Mouse (Mus musculus) liver, postnatal 0 days (tissue): ENCODE results near the gene Oasl1. TPM values are rescaled to one million over a fixed set of nuclear protein-coding genes. Genes with fewer than 3 reads are reported as not detected.
"Not testable (repeated sequence)": the region's sequence is repeated elsewhere in the genome, so short reads cannot be mapped to it uniquely, and the experiment has no call there.

Experiments
- ATAC-seq: fragments of 200-750 bp; cut with Nextera tagmentation; 2 replicates; pipeline ENCODE4 v1.8.0; 2017; ENCODE audit warnings: mild to moderate bottlenecking, moderate library complexity
- DNase-seq: peaks from one replicate; pipeline ENCODE4 v3.0.0-alpha.2; 2016
- H3K27ac ChIP-seq: fragments of 300-500 bp; sonication (generic); 2 replicates; pipeline ENCODE4 v1.5.1; 2014; ENCODE audit warnings: antibody characterized with exemption, moderate library complexity, mild to moderate bottlenecking, low read depth
- H3K27me3 ChIP-seq: fragments of 300-500 bp; sonication (generic); 2 replicates; pipeline ENCODE4 v1.6.1; 2014; ENCODE audit warnings: low read length, control low read depth, mixed read lengths; ENCODE audit not compliant: insufficient read depth
- H3K36me3 ChIP-seq: fragments of 300-500 bp; sonication (generic); replicated peaks from 2 replicates; pipeline ENCODE4 v1.6.1; 2014; ENCODE audit warnings: mild to moderate bottlenecking, control low read depth, low read length, moderate library complexity, mixed read lengths; ENCODE audit not compliant: insufficient read depth
- H3K4me1 ChIP-seq: fragments of 300-500 bp; sonication (generic); 2 replicates; pipeline ENCODE4 v1.6.1; 2014; ENCODE audit warnings: antibody characterized with exemption, mild to moderate bottlenecking, control low read depth; ENCODE audit not compliant: insufficient read depth
- H3K4me2 ChIP-seq: fragments of 300-500 bp; sonication (generic); 2 replicates; pipeline ENCODE4 v1.6.1; 2014; ENCODE audit warnings: low read depth, mild to moderate bottlenecking, low read length, moderate library complexity, mixed read lengths
- H3K4me3 ChIP-seq: fragments of 300-500 bp; sonication (generic); 2 replicates; pipeline ENCODE4 v1.5.1; 2014; ENCODE audit warnings: low read depth, low read length
- H3K9ac ChIP-seq: fragments of 300-500 bp; sonication (generic); replicated peaks from 2 replicates; pipeline ENCODE4 v1.6.1; 2014; ENCODE audit warnings: mild to moderate bottlenecking, moderate library complexity
- H3K9me3 ChIP-seq: fragments of 300-500 bp; sonication (generic); 2 replicates; pipeline ENCODE4 v1.6.1; 2016; ENCODE audit warnings: mild to moderate bottlenecking, control low read depth, low read length, mixed read lengths
- CTCF ChIP-seq: sonication (generic); IDR thresholded peaks from 2 replicates; pipeline ENCODE4 v1.5.1; 2016; ENCODE audit warnings: antibody characterized with exemption, low read depth
- EP300 ChIP-seq: IDR thresholded peaks from 2 replicates; pipeline ENCODE4 v1.6.1; 2016; ENCODE audit warnings: antibody characterized with exemption, low read depth, mild to moderate bottlenecking
- WGBS: fragments of 180-500 bp; shearing (Covaris S2); extraction: QIAGEN DNeasy Blood & Tissue Kit; methylation state at CpG from one replicate; pipeline ENCODE4 v1.1.7; 2014; ENCODE audit not compliant: insufficient replicate concordance; 5-methylcytosine and 5-hydroxymethylcytosine counted together
- polyA plus RNA-seq: library from polyadenylated mRNA; unstranded; fragments of >200 nt; fragmentation: Nextera tagmentation; extraction: Ambion mirVana; gene quantifications from 2 replicates; pipeline ENCODE4 v1.2.1, GENCODE M21; 2015

The Oasl1 gene
- polyA plus RNA-seq, 1 experiment from 2014 or later, result 2.2 TPM

GRCm38 (mm10) chr5:114935838-114936237, 12.8 kb downstream of the Oasl1 start:
- WGBS, result 44% methylated on average over 3 of the region's 3 CpGs

GRCm38 (mm10) chr5:114941138-114941537, 18.1 kb downstream of the Oasl1 start:
- not testable (repeated sequence) for H3K27me3 ChIP-seq

More at GRCm38 (mm10) chr5:114935838-114936237, 12.8 kb downstream of the Oasl1 start:
- H3K4me2 ChIP-seq, result no peak overlapping the region
- no peak overlapping the region for H3K9ac ChIP-seq
- H3K9me3 ChIP-seq, result no peaks in the 10 kb centered on the region
- no peak overlapping the region for H3K4me3 ChIP-seq
- DNase-seq (no peak), ATAC-seq (no peak)
- TF ChIP-seq EP300, result no peak
- no peaks in the 10 kb centered on the region for H3K27me3 ChIP-seq
- 0 out of 2 replicates have a peak, but pooled peaks cover 3% of the 10 kb centered on the region for H3K36me3 ChIP-seq
- no peak overlapping the region for H3K27ac ChIP-seq
- H3K4me1 ChIP-seq, result no peaks in the 10 kb centered on the region

GRCm38 (mm10) chr5:114942074-114942765, 19.2 kb downstream of the Oasl1 start, which contains the start of gene 2210016L21Rik:
Gene 2210016L21Rik, plus strand, starts transcription at chr5:114942158.
- H3K4me3 ChIP-seq, result peak within 1 kb of the TSS; percentile 84
- no peaks in the 10 kb centered on the region for H3K27me3 ChIP-seq
- peaks cover 13% of the 10 kb centered on the region for H3K36me3 ChIP-seq
- peak; percentile 87 for DNase-seq
- TF ChIP-seq CTCF (peak; percentile 39), EP300 (no peak)
- peak; percentile 94 for ATAC-seq
- H3K9me3 ChIP-seq, result no peaks in the 10 kb centered on the region
- peaks cover 7% of the 10 kb centered on the region; the same call in 1 of the 2 replicates for H3K4me1 ChIP-seq
- peak within 1 kb of the TSS; percentile 86 for H3K4me2 ChIP-seq
- WGBS, result 1% methylated on average over 39 of the region's 39 CpGs
- H3K9ac ChIP-seq, result peak within 1 kb of the TSS; percentile 88
- H3K27ac ChIP-seq, result peak within 1 kb of the TSS; percentile 77

More at GRCm38 (mm10) chr5:114941138-114941537, 18.1 kb downstream of the Oasl1 start:
- DNase-seq, H3K36me3 ChIP-seq, H3K9me3 ChIP-seq, H3K9ac ChIP-seq, H3K27ac ChIP-seq, ATAC-seq, H3K4me1 ChIP-seq: not testable (repeated sequence)
- 57% methylated on average over 3 of the region's 3 CpGs for WGBS
- TF ChIP-seq CTCF, result peak; percentile 36
- Histone ChIP-seq H3K4me2 (peak overlapping the region; percentile 86), H3K4me3 (0 out of 2 replicates have a peak overlapping the region, but pooled peaks have one; percentile 84)

GRCm38 (mm10) chr5:114942766-114943130, 19.7 kb downstream of the Oasl1 start:
- Histone ChIP-seq H3K9ac (peak overlapping the region; percentile 88), H3K9me3 (no peaks in the 10 kb centered on the region), H3K4me3 (peak overlapping the region; percentile 84), H3K36me3 (peaks cover 16% of the 10 kb centered on the region), H3K4me2 (peak overlapping the region; percentile 86), H3K27ac (0 out of 2 replicates have a peak overlapping the region, but pooled peaks have one; percentile 77), H3K4me1 (peaks cover 7% of the 10 kb centered on the region; the same call in 1 of the 2 replicates), H3K27me3 (no peaks in the 10 kb centered on the region)
- WGBS, result 42% methylated on average over 4 of the region's 4 CpGs
- no peak for TF ChIP-seq CTCF
- no peak for TF ChIP-seq EP300
- ATAC-seq (no peak), DNase-seq (no peak)

GRCm38 (mm10) chr5:114945072-114945471, 22.0 kb downstream of the Oasl1 start:
- Histone ChIP-seq H3K4me3 (no peak overlapping the region), H3K4me1 (peaks cover 7% of the 10 kb centered on the region; the same call in 1 of the 2 replicates), H3K9ac (no peak overlapping the region), H3K9me3 (no peaks in the 10 kb centered on the region), H3K27ac (no peak overlapping the region), H3K27me3 (no peaks in the 10 kb centered on the region), H3K36me3 (peaks cover 22% of the 10 kb centered on the region), H3K4me2 (no peak overlapping the region)
- DNase-seq (no peak), ATAC-seq (no peak)
- WGBS, result 86% methylated on average over 10 of the region's 10 CpGs
- TF ChIP-seq EP300 (no peak), CTCF (no peak)

GRCm38 (mm10) chr5:114948891-114949290, 25.9 kb downstream of the Oasl1 start:
- Histone ChIP-seq H3K9me3 (no peaks in the 10 kb centered on the region), H3K27me3 (no peaks in the 10 kb centered on the region), H3K9ac (no peak overlapping the region), H3K36me3 (peaks cover 25% of the 10 kb centered on the region), H3K4me3 (no peak overlapping the region), H3K4me2 (no peak overlapping the region), H3K27ac (no peak overlapping the region; the same call in 1 of the 2 replicates), H3K4me1 (no peaks in the 10 kb centered on the region)
- WGBS, result 37% methylated on average over 6 of the region's 6 CpGs
- TF ChIP-seq CTCF, result no peak
- TF ChIP-seq EP300, result no peak
- ATAC-seq (peak; percentile 76), DNase-seq (peak; percentile 71)
